In the genomic region with DNA sequence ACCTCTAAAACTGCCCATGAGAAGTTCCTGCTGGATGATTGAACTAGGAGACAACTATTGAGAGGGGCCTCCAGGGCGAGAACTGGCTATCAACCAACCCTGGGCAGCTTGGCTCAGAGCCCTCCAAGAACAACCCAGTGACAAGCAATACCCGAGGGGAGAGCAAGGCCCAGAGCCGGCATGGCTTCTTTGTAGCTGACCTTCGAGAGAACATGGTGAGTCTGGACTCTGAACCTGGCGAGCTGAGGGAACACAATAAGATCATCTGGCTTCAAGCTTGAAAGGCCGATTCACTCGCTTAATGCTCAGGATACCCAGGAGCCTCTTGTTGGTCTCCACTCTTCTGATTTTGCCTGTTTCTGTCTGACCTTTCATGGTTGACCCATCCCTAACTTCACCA, we compare ENCODE assay signal across 24 mouse cellular contexts.
A peak's percentile ranks its signal among the peaks of the same experiment; 100 is the strongest.
DNase-seq lines count a peak whose midpoint lies in the region; ATAC-seq and TF ChIP-seq lines count a peak whose summit lies in the region.
"Had no signal": no experiment of that assay in that cellular context is flagged by ENCODE, and none has a peak within 500 bp of the region (broad histone marks: within the 10 kb centered on the region; RNA-seq: fewer than 3 reads in every experiment).

No protein-coding gene starts in this region.

- H3K27ac ChIP-seq in heart, adult 2 months = peak overlapping the region; percentile 70
- peak overlapping the region; percentile 43 for H3K27ac ChIP-seq in heart, embryonic 15.5 days
- no peak overlapping the region for H3K27ac ChIP-seq in kidney, adult 2 months (ENCODE audit: insufficient read depth, low read depth, low read length)
- H3K27ac ChIP-seq in forebrain, embryonic 11.5 days (ENCODE audit: low read depth, low read length) = no peak overlapping the region
- H3K27ac ChIP-seq: embryonic facial prominence, embryonic 12.5 days; embryonic facial prominence, embryonic 15.5 days; forebrain, embryonic 12.5 days; forebrain, embryonic 15.5 days; hindbrain, embryonic 14.5 days; hindbrain, postnatal 0 days; kidney, postnatal 0 days had no signal

- no peak for TF ChIP-seq CTCF in heart, adult 2 months (IDR thresholded peaks at IDR 0.05)
- TF ChIP-seq CTCF in kidney, adult 2 months (conservative IDR thresholded peaks at IDR 0.05; ENCODE audit: insufficient read depth, insufficient read length, low read depth, low read length) = no peak

- H3K79me2 ChIP-seq in heart, adult 2 months (replicated peaks; ENCODE audit: control insufficient read depth, insufficient read depth, low read length) = no peaks in the 10 kb centered on the region

- H3K4me1 ChIP-seq in heart, adult 2 months (ENCODE audit: control insufficient read depth, insufficient read depth, low read length) = peaks cover 2% of the 10 kb centered on the region; the same call in 1 of the 2 replicates
- H3K4me1 ChIP-seq in heart, embryonic 15.5 days (replicated peaks) = peaks cover 14% of the 10 kb centered on the region
- H3K4me1 ChIP-seq in kidney, adult 2 months (ENCODE audit: control insufficient read depth, insufficient read depth, low read length) = peaks cover 14% of the 10 kb centered on the region; the same call in 1 of the 2 replicates
- no peaks in the 10 kb centered on the region for H3K4me1 ChIP-seq in forebrain, embryonic 11.5 days (replicated peaks; ENCODE audit: control insufficient read depth, insufficient read depth, low read length)
- H3K4me1 ChIP-seq: embryonic facial prominence, embryonic 12.5 days; embryonic facial prominence, embryonic 15.5 days; forebrain, embryonic 12.5 days; forebrain, embryonic 15.5 days had no signal

- DNase-seq in heart, adult 2 months = no peak
- no peak for DNase-seq in heart, postnatal 14 days
- DNase-seq in heart, adult 18-20 months = no peak
- peak; percentile 56 for DNase-seq in kidney, adult 2 months
- no peak for DNase-seq in kidney, adult 18-20 months
- DNase-seq in forebrain, embryonic 11.5 days (ENCODE audit: low spot score) = no peak
- DNase-seq: adrenal gland, adult 2 months; adrenal gland, postnatal 14 days; cerebellum, adult 11 months; cerebellum, adult 2 months; cerebellum, adult 9-11 months; cerebellum, postnatal 25 days; gastrocnemius, postnatal 10 days had no signal

- ATAC-seq in heart, embryonic 15.5 days (replicated peaks; ENCODE audit: insufficient number of reproducible peaks, insufficient read depth, low FRiP score, low read depth) = no peak
- ATAC-seq in forebrain, embryonic 11.5 days (replicated peaks; ENCODE audit: low FRiP score) = no peak
- ATAC-seq: CD4-positive, CD25-positive, alpha-beta regulatory T cell, adult 4 months; forebrain, embryonic 15.5 days; hindbrain, postnatal 0 days; inflammation-experienced regulatory T-cells, adult 6 months; intestine, embryonic 16.5 days had no signal

- TF ChIP-seq POLR2A in heart, adult 2 months (IDR thresholded peaks at IDR 0.05; ENCODE audit: insufficient read depth, low read depth, low read length) = no peak
- no peak for TF ChIP-seq POLR2A in kidney, adult 2 months (IDR thresholded peaks at IDR 0.05; ENCODE audit: low read depth, low read length)

- intact Hi-C loops in heart, adult 2 months (cut with DNase I) = no loop called here
- intact Hi-C loops in heart, postnatal 14 days (cut with DNase I) = no loop called here

- no peak overlapping the region for H3K9ac ChIP-seq in heart, adult 2 months (ENCODE audit: low read depth, low read length)
- H3K9ac ChIP-seq in heart, embryonic 15.5 days = no peak overlapping the region
- no peak overlapping the region for H3K9ac ChIP-seq in forebrain, embryonic 11.5 days (ENCODE audit: low read length)
- H3K9ac ChIP-seq: embryonic facial prominence, embryonic 12.5 days; embryonic facial prominence, embryonic 15.5 days; forebrain, embryonic 12.5 days; forebrain, embryonic 15.5 days; hindbrain, embryonic 14.5 days had no signal

- H3K4me3 ChIP-seq in heart, adult 2 months = no peak overlapping the region
- no peak overlapping the region for H3K4me3 ChIP-seq in heart, embryonic 15.5 days
- no peak overlapping the region for H3K4me3 ChIP-seq in kidney, adult 2 months (ENCODE audit: insufficient read depth, low read depth, low read length)
- no peak overlapping the region for H3K4me3 ChIP-seq in forebrain, embryonic 11.5 days (ENCODE audit: low read depth, low read length)
- H3K4me3 ChIP-seq: embryonic facial prominence, embryonic 12.5 days; embryonic facial prominence, embryonic 15.5 days; forebrain, embryonic 12.5 days; forebrain, embryonic 15.5 days had no signal

- WGBS in heart, adult 2 months = 91% methylated on average over 7 of the region's 7 CpGs
- WGBS in heart, embryonic 15.5 days = 84% methylated on average over 7 of the region's 7 CpGs
- WGBS in kidney, adult 2 months = 67% methylated on average over 7 of the region's 7 CpGs
- 90% methylated on average over 7 of the region's 7 CpGs for WGBS in forebrain, embryonic 11.5 days

- H3K27me3 ChIP-seq in heart, adult 2 months (ENCODE audit: control insufficient read depth, insufficient read depth, low read length) = no peaks in the 10 kb centered on the region
- no peaks in the 10 kb centered on the region for H3K27me3 ChIP-seq in heart, embryonic 15.5 days
- H3K27me3 ChIP-seq in kidney, adult 2 months (replicated peaks; ENCODE audit: control insufficient read depth, insufficient read depth, low read length) = no peaks in the 10 kb centered on the region
- H3K27me3 ChIP-seq in forebrain, embryonic 11.5 days (ENCODE audit: control insufficient read depth, insufficient read depth, low read length) = no peaks in the 10 kb centered on the region
- H3K27me3 ChIP-seq: embryonic facial prominence, embryonic 12.5 days; embryonic facial prominence, embryonic 15.5 days; forebrain, embryonic 12.5 days; forebrain, embryonic 15.5 days had no signal

- no peak overlapping the region for H3K4me2 ChIP-seq in heart, embryonic 15.5 days
- H3K4me2 ChIP-seq in forebrain, embryonic 11.5 days (ENCODE audit: low read depth, low read length, severe bottlenecking) = no peak overlapping the region
- H3K4me2 ChIP-seq: embryonic facial prominence, embryonic 12.5 days; embryonic facial prominence, embryonic 15.5 days; forebrain, embryonic 12.5 days; forebrain, embryonic 15.5 days; hindbrain, embryonic 14.5 days had no signal

- no peak for TF ChIP-seq EP300 in heart, adult 2 months (IDR thresholded peaks at IDR 0.05; ENCODE audit: insufficient read depth, low read depth, low read length)

- H3K9me3 ChIP-seq in heart, embryonic 15.5 days (replicated peaks) = no peaks in the 10 kb centered on the region
- no peaks in the 10 kb centered on the region for H3K9me3 ChIP-seq in forebrain, embryonic 11.5 days (ENCODE audit: control insufficient read depth, low read length)
- H3K9me3 ChIP-seq: embryonic facial prominence, embryonic 15.5 days; forebrain, embryonic 12.5 days; forebrain, embryonic 15.5 days had no signal

- H3K36me3 ChIP-seq in heart, adult 2 months (ENCODE audit: control insufficient read depth, insufficient read depth, low read length) = no peaks in the 10 kb centered on the region
- H3K36me3 ChIP-seq in heart, embryonic 15.5 days = no peaks in the 10 kb centered on the region
- no peaks in the 10 kb centered on the region for H3K36me3 ChIP-seq in kidney, adult 2 months (ENCODE audit: control insufficient read depth, insufficient read depth, low read length)
- H3K36me3 ChIP-seq in forebrain, embryonic 11.5 days (ENCODE audit: control insufficient read depth, insufficient read depth, low read length) = no peaks in the 10 kb centered on the region
- H3K36me3 ChIP-seq: embryonic facial prominence, embryonic 12.5 days; embryonic facial prominence, embryonic 15.5 days; forebrain, embryonic 12.5 days; forebrain, embryonic 15.5 days had no signal

Comparison
In these comparisons a context has a peak if more than half of its experiments do, and no peak if none do; other contexts are left out.
1. H3K27ac ChIP-seq: peak in heart, adult 2 months (single experiment) and heart, embryonic 15.5 days (single experiment); none in kidney, adult 2 months (single experiment) and forebrain, embryonic 11.5 days (single experiment).